In the genomic region with DNA sequence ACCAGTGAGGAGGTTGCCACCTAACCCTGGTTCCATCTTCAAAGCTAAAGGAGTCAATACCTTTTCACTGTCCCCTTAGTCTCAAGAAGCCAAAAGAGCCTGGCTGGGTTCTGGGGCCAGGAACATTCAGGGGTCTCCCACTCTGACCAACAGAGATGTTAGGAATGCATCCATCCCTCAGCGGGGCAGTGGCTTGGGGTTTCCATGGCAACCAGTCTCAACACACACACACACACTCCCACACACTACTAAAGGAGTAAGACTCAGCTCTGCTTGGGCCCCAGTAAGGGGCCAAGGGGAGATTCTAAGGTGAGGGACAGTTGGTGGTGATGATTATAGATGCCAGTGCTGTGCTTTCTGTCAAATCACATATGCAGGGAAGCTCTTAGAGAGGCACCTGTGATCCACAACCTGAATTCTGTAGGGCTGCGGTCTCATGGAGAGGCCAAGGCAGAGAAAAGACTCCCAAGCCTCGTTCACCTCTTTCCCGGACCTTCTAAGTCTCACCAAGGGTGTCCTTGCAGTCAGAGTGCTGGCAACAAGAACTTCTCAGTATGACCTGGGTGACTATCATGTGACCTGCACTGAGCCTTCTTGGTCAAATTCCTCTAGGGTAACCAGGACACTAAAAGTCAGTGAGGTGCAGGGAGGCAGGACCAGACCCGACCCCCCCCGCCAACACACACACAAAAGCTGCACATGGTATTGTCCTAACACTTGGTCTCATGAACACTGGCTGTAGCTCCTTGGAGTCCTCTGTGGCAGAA, we compare ENCODE assay signal across 18 mouse cellular contexts. TPM values are rescaled to one million over a fixed set of nuclear protein-coding genes. Genes with fewer than 3 reads are reported as not detected.
DNase-seq lines count a peak whose midpoint lies in the region; ATAC-seq and TF ChIP-seq lines count a peak whose summit lies in the region.
"Had no signal": no experiment of that assay in that cellular context is flagged by ENCODE, and none has a peak within 500 bp of the region (broad histone marks: within the 10 kb centered on the region; RNA-seq: fewer than 3 reads in every experiment).

No protein-coding gene starts in this region.

- H3K27me3 ChIP-seq in kidney, embryonic 15.5 days, result no peaks in the 10 kb centered on the region
- H3K27me3 ChIP-seq in kidney, postnatal 0 days (ENCODE audit: insufficient read depth, low read length), result no peaks in the 10 kb centered on the region
- H3K27me3 ChIP-seq: neural tube, embryonic 13.5 days; stomach, embryonic 15.5 days had no signal

- intact Hi-C loops in gastrocnemius, adult 2 months (cut with DNase I), result no loop called here

- H3K4me2 ChIP-seq in kidney, embryonic 15.5 days, result no peak overlapping the region
- H3K4me2 ChIP-seq in kidney, postnatal 0 days (ENCODE audit: low read length), result no peak overlapping the region
- H3K4me2 ChIP-seq: neural tube, embryonic 13.5 days; stomach, embryonic 15.5 days had no signal

- 79% methylated on average over 6 of the region's 6 CpGs for WGBS in kidney, embryonic 15.5 days
- WGBS in kidney, postnatal 0 days, result 77% methylated on average over 6 of the region's 6 CpGs

- no peak for ATAC-seq in kidney, embryonic 15.5 days (replicated peaks; ENCODE audit: low FRiP score)
- no peak; the same call in 1 of the 2 replicates for ATAC-seq in kidney, postnatal 0 days (replicated peaks; ENCODE audit: low FRiP score, low read depth)
- ATAC-seq: hindbrain, postnatal 0 days had no signal

- no peaks in the 10 kb centered on the region for H3K9me3 ChIP-seq in kidney, embryonic 15.5 days (replicated peaks)
- H3K9me3 ChIP-seq in kidney, postnatal 0 days (replicated peaks; ENCODE audit: low read length), result no peaks in the 10 kb centered on the region
- H3K9me3 ChIP-seq: embryonic facial prominence, embryonic 10.5 days; forebrain, embryonic 10.5 days; neural tube, embryonic 13.5 days; stomach, embryonic 15.5 days had no signal

- peak overlapping the region; percentile 28 for H3K27ac ChIP-seq in gastrocnemius, adult 2 months
- peak overlapping the region; percentile 82; the same call in 1 of the 2 replicates for H3K27ac ChIP-seq in kidney, embryonic 15.5 days
- no peak overlapping the region for H3K27ac ChIP-seq in kidney, postnatal 0 days
- H3K27ac ChIP-seq: embryonic facial prominence, embryonic 10.5 days; forebrain, embryonic 10.5 days; hindbrain, postnatal 0 days; neural tube, embryonic 13.5 days had no signal

- no peak for DNase-seq in gastrocnemius, adult 2 months
- no peak for DNase-seq in gastrocnemius, postnatal 10 days
- no peak for DNase-seq in kidney, postnatal 4 days
- DNase-seq in 3T3-L1 (ENCODE audit: low read depth, low spot score), result peak; percentile 47
- DNase-seq in kidney, postnatal 0 days (ENCODE audit: low spot score), result peak; percentile 55
- DNase-seq in thymus, postnatal 10 days (ENCODE audit: low spot score in 2 of 2), result no peak
- no peak for DNase-seq in frontal cortex, postnatal 36 days (ENCODE audit: low spot score in 2 of 2)
- DNase-seq: adrenal gland, postnatal 14 days; cerebellum, postnatal 10 days; heart, postnatal 10 days; lung, postnatal 4 days; thymus, postnatal 4 days had no signal

- no peaks in the 10 kb centered on the region for H3K36me3 ChIP-seq in kidney, embryonic 15.5 days
- no peaks in the 10 kb centered on the region for H3K36me3 ChIP-seq in kidney, postnatal 0 days (ENCODE audit: insufficient read depth, low read length)
- H3K36me3 ChIP-seq: embryonic facial prominence, embryonic 10.5 days; forebrain, embryonic 10.5 days; neural tube, embryonic 13.5 days; stomach, embryonic 15.5 days had no signal

- H3K4me3 ChIP-seq in gastrocnemius, adult 2 months, result no peak overlapping the region
- H3K4me3 ChIP-seq in kidney, embryonic 15.5 days (replicated peaks), result no peak overlapping the region
- no peak overlapping the region for H3K4me3 ChIP-seq in kidney, postnatal 0 days (replicated peaks; ENCODE audit: low read depth, low read length)
- H3K4me3 ChIP-seq: embryonic facial prominence, embryonic 10.5 days; forebrain, embryonic 10.5 days; neural tube, embryonic 13.5 days; stomach, embryonic 15.5 days had no signal

- H3K9ac ChIP-seq in kidney, embryonic 15.5 days, result no peak overlapping the region
- H3K9ac ChIP-seq in kidney, postnatal 0 days (ENCODE audit: low read depth, low read length), result no peak overlapping the region
- H3K9ac ChIP-seq: neural tube, embryonic 13.5 days; stomach, embryonic 15.5 days had no signal

- TF ChIP-seq CTCF in gastrocnemius, adult 2 months (IDR thresholded peaks at IDR 0.05), result no peak
- TF ChIP-seq CTCF in kidney, postnatal 0 days (IDR thresholded peaks at IDR 0.05; ENCODE audit: low read depth), result no peak

- peaks cover 67% of the 10 kb centered on the region for H3K4me1 ChIP-seq in kidney, embryonic 15.5 days
- H3K4me1 ChIP-seq in kidney, postnatal 0 days (replicated peaks; ENCODE audit: insufficient read depth, low read length), result peaks cover 33% of the 10 kb centered on the region

RNA-seq across cellular contexts. Expression of a gene that starts 46.2 kb away (rescaled TPM):
- 1 to 10 TPM; 3.8 to 6.0 TPM for total RNA-seq in gastrocnemius, adult 2 months (2021)
- 10 to 100 TPM; 34.6 to 45.0 TPM for total RNA-seq in gastrocnemius, postnatal 10 days (2021)
- polyA plus RNA-seq in kidney, embryonic 15.5 days (2015; fragmentation: Nextera tagmentation; extraction: Ambion mirVana), result 195 and 206 TPM in 2 replicates
- polyA plus RNA-seq in kidney, postnatal 0 days (2015; fragmentation: Nextera tagmentation; extraction: Ambion mirVana), result 178 and 197 TPM in 2 replicates

RNA-seq across cellular contexts. Expression of a gene that starts 46.5 kb away (rescaled TPM):
- total RNA-seq in gastrocnemius, adult 2 months (2021), result 10 to 100 TPM; 21.9 to 25.2 TPM
- total RNA-seq in gastrocnemius, postnatal 10 days (2021), result 10 to 100 TPM; 37.2 to 45.5 TPM
- 118 and 134 TPM in 2 replicates for polyA plus RNA-seq in kidney, embryonic 15.5 days (2015; fragmentation: Nextera tagmentation; extraction: Ambion mirVana)
- polyA plus RNA-seq in kidney, postnatal 0 days (2015; fragmentation: Nextera tagmentation; extraction: Ambion mirVana), result 96.9 and 104 TPM in 2 replicates

Comparison
In these comparisons a context has a peak if more than half of its experiments do, and no peak if none do; other contexts are left out.
1. DNase-seq: peak in 3T3-L1 (single experiment) and kidney, postnatal 0 days (single experiment); none in gastrocnemius, adult 2 months (single experiment), gastrocnemius, postnatal 10 days (single experiment), kidney, postnatal 4 days (0 of 2), thymus, postnatal 10 days (0 of 2) and frontal cortex, postnatal 36 days (0 of 2).
2. RNA of a gene that starts 46.2 kb away (total RNA-seq): 34.6 to 45.0 TPM in gastrocnemius, postnatal 10 days; 3.8 to 6.0 TPM in gastrocnemius, adult 2 months; every median in the first group is over 4 times any median in the second.